Mouse (Mus musculus) cerebellum, postnatal 10 days (tissue): ENCODE data around the gene Abhd16b.
"Not testable (repeated sequence)": the region's sequence is repeated elsewhere in the genome, so short reads cannot be mapped to it uniquely, and the experiment has no call there.

Source experiments
- DNase-seq, 2 experiments: peaks; one replicate each; pipeline ENCODE4 v3.0.0; 2021; ENCODE audit warnings: mixed read lengths in 2 of 2

Abhd16b gene

DNA sequence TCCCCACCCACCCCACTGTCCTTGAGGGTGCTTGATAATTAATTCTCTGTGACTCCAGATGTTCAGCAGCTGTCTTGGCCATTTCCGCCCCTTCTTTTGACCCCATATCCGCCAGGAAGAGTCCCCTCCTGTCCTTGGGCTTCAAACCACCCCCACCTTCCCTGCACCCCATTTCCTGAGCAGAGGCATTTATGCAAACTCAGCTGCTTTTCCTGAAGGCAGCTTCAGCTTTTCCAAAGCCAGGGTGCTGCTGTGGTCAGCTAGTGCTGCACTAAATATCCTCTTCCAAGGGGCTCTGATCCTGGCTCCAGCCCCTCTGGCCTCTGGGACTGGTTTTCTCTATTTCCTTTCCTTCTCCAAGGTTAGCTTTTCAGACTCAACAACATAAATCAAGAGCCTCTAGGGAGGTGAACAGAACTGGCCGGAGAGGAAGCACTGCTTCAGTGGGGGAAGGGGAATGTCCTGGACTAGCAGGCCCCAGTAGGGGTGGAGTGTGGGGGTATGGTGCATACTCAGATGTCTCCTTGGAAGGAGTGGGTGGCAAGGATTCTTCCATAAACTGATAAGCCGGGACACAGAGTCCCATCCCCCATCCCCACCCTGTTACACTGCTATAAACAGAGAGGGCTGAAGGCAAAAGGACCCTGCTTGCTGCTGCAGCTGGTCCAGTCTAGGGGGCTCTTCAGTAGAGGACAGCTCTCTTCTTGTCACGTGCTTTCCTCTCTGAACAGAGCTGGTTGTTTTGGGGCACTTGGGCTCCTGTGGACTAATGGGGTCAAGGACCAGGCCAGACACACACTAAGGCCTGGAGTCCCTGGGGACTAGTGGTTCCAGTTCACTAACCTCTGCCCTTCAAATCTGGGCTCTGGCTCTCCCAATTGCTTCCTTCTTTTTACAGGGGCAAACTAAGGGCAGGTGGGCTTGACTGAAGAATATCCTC, 5.4 kb upstream of the Abhd16b start:
- no peak for DNase-seq

GRCm38 (mm10) chr2:181491432-181492205, 1.4 kb upstream of the Abhd16b start:
- no peak for DNase-seq

DNA sequence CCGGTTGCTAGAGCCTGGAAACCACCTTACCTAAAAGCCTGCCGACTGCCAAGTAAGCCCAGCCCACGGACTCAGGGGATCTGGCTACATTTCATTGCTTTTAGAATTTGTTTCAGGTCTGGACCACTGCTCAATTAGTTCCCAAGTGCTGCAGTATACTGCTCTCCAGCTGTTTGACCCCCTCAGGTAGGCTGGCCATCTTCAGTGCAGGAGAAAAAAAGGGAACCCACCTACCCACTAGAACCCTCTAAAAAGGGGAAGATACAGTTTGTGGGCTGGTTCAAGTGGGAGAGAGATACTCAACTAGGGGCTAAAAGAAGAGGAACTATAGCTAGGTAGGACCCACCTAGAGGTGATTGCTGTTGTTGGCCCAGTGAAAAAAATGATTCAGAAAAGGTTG, 800 bp upstream of the Abhd16b start:
- no peak for DNase-seq

DNA sequence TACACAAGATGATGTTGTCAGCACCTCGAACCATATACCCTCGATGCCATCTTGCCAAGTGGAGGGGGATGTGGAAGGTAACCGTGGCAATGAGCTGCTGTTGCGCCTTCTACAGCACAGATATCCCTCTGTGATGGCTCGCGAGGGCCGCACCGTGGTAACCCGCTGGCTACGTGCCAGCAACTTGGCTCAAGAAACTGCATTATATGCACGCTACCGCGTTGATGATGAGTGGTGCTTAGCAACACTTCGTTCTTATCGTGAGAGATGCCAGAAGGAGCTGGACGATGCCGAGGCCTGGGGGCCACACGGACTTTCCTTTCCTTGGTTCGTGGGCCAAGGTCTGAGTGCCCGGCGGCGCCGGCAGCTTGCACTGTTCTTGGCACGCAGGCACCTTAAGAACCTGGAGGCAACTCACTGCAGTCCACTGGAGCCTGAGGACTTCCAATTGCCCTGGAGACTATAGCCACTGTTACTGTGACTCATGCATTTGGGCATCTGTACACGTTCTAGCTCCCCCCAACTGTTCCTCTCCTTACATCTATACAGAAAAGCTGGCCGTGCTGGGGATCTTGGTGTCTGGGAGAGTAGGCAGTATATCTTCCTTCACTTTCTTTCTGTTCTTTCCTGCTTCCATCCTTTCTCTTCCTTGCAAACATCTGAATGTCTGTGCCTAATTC, 1.4 kb downstream of the Abhd16b start:
- DNase-seq: peak; percentile 56 to 58

DNA sequence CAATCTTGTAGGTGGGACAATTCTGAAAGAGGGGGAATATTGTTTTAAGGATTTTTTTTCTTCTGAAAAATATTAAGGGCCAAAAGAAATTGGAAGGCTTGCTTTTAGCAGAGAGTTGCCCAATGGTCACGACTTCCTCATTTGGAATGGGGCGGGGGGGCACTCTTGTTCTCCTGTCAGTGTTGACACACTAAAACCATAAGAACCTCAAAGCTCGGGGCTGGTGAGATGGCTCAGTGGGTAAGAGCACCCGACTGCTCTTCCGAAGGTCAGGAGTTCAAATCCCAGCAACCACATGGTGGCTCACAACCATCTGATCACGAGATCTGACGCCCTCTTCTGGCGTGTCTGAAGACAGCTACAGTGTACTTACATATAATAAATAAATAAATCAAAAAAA, 2.8 kb downstream of the Abhd16b start:
- not testable (repeated sequence) for DNase-seq

GRCm38 (mm10) chr2:181496281-181496680, 3.3 kb downstream of the Abhd16b start:
- peak; percentile 68 to 74 for DNase-seq

DNA sequence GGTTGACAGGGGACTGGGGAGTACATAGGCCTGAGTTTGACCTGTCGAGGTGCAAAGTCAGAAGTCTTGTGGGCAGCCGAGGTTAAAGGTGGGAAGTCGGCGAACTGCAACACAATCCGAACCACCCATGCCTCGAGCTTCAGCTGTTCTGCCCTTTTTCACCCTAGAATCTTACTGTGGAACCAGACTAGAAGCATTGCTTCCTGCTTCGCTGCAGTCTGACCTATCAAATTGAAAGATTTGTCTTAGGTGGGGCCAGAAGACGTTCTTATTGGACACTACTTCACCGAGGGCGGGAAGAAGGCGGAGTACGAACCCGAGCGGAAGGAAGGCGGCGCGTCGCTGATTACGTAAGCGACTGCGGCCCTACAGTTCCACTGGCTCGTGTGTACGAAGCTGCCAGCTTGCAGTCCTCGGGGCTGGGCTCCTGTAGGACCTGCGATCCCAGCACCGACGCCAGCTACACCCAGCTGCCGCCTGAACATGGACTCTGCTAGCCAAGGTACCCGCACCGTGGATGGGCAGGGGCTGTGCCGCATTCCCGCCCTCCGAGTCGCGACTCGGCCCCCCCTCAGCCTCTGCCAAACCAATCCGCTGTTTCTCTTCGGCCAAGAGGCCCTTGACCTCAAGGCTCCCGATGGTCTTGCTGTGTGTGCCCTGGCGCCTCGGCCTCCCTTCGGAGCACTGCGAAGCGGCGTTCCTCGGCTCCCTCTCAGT, 4.0 kb downstream of the Abhd16b start, which contains the start of gene Tpd52l2:
Gene Tpd52l2, plus strand, starts transcription at position 312 of the 717 bp plus-strand sequence.
- peak; percentile 95 to 97 for DNase-seq

GRCm38 (mm10) chr2:181497548-181497875, 4.5 kb downstream of the Abhd16b start:
- peak in 1 of 2 experiments; percentile 54 for DNase-seq

DNA sequence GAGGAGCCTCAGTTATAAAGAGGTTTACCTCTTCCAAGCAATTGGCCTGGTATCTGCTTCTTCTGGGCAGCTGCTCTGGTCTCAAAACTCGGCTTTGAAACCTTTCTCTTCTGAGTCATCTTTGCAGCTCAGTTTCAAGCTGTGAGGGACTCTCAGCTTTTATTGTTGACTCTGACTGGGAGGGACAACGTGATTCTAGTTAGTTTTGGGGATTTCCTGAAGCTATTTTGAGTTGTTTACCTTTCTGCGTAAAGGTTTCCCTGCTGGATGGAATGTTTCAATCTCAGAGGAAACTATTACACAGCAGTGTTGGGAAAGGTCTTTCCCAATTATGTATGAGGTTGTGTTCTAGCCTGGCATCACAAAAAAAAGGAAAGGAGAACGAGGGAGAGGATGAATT, 5.6 kb downstream of the Abhd16b start:
- DNase-seq: no peak

GRCm38 (mm10) chr2:181509191-181509590, 16.2 kb downstream of the Abhd16b start:
- no peak for DNase-seq

- DNase-seq: no peak
Measured at GRCm38 (mm10) chr2:181511231-181511630, 18.2 kb downstream of the Abhd16b start.

DNA sequence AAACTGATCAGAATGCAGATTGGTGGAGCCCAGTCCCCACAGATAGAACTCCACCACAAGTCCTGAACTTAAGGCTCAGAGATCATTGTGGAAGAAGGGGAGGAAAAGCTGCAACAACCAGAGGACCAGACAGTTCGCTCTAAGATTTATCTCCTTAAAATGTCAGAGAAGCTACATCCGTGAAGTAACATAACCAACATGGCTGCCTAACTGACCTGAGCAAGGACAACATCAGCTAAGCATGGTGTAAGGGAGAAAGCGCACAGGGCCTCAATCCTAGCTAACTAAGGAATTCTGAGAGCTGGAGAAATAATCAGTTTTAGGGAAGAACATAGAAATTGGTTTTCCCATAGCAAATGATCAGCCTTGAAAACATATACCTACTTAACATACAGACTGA, 26.2 kb downstream of the Abhd16b start:
- peak in 1 of 2 experiments; percentile 13 for DNase-seq

DNA sequence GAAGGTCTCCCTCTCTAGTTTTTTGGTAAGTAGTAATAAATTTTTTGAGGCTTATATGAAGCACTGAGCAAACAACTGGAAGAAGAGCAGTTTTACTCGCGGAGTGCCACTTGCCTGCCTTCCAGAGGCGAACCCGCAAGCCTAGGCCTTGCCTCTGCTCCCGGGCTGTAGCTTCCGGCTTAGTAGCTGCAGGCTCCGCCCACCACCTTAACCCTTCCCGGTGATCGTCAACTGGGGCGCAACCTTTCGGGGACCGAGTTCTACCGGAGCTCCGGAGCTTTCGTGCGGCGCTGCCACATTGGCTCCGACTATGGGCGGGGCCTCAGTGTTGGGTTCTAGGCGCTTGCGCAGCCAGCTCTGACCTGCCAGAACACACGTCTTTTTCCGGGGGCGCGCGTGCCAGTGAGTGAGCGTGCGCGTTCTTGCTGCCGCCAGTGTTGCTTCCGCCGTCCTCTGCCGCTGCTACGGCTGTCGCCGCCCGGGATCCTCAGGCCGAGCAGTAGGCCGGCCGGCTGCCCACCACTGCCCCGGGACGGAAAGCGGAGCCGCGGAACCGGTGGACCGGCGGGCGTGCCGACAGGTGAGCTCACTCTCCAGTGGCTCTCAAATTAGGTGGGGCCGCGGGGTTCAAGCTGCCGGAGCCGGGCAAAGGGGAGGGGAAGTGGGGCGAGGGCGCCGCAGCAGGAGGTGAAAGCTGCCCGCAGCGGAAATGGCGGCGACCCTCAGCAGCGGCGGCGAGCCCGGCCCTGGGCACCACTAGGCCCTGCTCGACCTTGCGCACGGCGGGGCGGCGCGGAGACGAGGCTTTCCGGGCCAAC, 27.3 kb downstream of the Abhd16b start, which contains the start of gene Dnajc5:
Gene Dnajc5, plus strand, starts transcription at position 368 of the 818 bp plus-strand sequence.
- peak; percentile 97 to 98 for DNase-seq

DNA sequence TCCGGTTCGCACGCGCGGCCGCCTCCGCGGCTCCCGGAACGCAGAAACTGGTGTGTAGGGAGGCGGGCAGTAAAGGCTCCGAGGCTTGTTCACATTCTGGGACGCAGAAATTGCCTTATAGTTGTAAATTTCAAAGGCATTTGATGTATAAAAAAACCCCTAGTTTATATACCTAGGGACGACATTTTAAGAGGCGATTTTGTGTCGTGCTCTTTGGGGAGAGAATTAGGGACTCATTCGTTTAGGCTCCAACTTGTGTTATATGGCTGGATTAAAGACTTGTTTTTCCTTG, 27.9 kb downstream of the Abhd16b start:
- no peak for DNase-seq

DNA sequence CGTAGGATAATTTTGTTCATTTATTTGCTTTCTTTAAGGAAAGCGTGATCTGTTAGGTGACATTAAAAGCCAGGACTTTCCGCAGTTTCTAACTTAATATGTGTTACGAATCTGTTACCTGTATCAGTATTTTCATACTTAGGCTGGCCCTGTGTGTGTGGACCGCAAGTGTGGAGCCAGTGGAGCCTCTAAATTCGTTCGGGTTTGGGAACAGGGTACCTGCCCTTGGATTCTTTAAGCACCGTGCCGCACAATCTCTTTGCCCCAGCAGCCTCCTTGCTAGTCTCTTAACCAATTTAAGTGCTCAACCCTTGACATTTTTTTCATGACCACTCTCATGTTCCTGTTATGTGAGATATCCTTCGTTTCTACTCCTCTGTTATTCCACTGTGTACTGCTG, 28.5 kb downstream of the Abhd16b start:
- DNase-seq: peak in 1 of 2 experiments; percentile 13

DNA sequence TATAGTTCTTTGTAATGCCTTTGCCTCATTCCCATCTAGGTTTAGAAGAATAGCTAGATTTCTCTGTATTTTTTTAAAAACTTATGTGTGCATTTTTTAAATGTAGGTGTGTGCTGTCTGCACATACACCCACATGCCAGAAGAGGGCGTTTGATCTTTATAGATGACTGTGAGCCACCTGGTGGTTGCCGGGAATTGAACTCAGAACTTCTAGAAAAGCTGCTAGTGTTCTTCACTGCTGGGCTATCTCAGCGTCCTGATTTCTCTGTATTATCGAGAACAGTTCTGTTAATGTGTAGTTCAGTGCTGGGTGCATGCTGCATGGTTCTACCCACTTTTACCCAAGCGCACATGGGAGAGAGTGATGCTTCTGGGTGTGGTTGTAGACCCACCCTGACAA, 29.8 kb downstream of the Abhd16b start:
- peak; percentile 51 to 64 for DNase-seq

GRCm38 (mm10) chr2:181525526-181525925, 32.5 kb downstream of the Abhd16b start:
- DNase-seq: no peak

DNA sequence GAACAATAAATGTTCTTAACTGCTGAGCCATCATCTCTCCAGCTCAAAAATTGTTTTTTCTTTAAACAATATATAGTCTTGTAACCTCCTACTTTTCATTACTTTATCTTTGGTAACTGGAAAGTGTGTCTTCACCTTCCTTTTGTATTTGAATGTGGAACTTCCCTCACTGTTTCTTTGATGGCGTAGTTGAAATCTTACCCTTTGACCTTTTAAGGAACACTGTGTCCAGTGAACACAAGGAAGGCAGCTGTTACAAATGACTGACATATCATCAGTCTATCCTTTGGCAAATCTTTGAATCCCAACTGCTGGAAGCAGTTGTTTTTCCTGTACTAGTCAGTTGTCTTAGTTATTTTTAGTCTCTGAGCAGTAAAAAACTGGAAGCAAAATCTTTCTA, 36.1 kb downstream of the Abhd16b start:
- DNase-seq: no peak

DNA sequence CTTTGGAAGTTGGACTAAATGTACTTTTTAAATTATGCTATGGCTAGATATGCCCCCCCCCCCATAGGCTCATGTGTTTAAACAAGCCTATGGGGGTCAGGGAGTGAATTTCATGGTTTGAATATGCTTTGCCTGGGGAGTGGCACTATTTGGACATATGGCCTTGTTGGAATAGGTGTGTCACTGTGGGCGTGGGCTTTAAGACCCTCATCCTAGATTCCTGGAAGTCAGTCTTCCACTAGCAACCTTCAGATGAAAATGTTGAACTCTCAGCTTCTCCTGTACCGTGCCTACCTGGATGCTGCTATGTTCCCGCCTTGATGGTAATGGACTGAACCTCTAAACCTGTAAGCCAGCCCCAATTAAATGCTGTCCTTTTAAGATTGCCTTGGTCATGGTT, 39.6 kb downstream of the Abhd16b start:
- no peak for DNase-seq

DNA sequence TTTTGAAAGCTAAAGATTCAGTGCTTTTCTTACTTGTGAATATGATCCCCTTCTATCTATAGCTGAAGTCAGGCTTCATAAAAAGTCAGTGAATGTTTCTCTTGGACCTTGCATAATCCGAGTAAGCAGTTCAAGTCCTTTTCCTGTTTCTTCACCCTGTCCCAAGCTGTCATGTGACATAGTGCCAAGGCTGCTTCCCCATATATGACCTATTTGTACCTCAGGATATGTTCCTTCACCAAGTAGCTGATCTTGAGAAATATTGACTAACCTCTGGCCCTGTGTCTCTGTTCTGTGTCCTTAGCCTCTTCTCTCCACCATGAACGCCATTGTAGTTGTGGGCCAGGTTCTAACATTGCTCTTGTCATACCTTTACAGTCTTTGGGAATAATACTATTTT, 43.4 kb downstream of the Abhd16b start:
- DNase-seq: no peak

DNA sequence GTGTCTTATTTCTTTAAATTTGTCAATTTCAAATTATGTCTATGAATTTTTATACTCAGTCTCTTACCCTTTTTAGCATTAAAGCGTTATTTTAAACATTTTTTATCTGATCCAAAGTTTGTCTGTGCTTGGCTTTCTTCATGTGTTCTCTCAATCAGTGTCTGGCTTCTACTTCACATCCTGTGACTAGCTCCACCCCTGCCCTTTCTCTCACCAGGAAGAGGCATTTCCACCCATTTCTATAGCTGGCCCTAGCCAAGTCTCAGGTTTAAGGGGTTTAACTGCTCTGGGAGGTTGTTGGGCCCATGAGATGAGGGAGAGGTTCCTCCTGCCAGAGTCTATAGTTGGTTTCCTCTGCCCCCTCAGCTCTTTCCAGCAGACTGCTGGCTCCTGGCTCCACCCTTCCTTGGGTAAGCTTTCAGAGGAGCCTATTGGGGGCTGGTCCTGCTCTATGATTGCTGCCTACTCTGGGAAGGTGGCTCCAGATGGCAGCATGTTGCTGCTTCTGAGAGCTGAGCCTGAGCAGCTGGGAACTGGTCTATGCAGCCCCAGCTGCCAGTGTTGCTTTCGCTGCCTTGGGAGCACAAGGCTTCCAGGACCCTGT, 44.5 kb downstream of the Abhd16b start:
- DNase-seq: peak; percentile 69 to 72
